Mouse (Mus musculus): ENCODE data around the gene Armcx3. TPM values are rescaled to one million over a fixed set of nuclear protein-coding genes. Genes with fewer than 3 reads are reported as not detected.
A peak's percentile ranks its signal among the peaks of the same experiment; 100 is the strongest.
"Not testable (repeated sequence)": the region's sequence is repeated elsewhere in the genome, so short reads cannot be mapped to it uniquely, and the experiment has no call there.

The Armcx3 gene
- 49.4 and 72.0 TPM in 2 replicates for total RNA-seq (2014; rRNA removed)
- 75.0 and 75.2 TPM in 2 replicates for polyA plus RNA-seq (2015; fragmentation: Nextera tagmentation; extraction: Ambion mirVana)

GRCm38 (mm10) chrX:134756434-134757292, at the start of gene Armcx3:
Gene Armcx3 (plus strand): TSS chrX:134756595.
- Histone ChIP-seq H3K27ac (ENCODE audit: low read depth, low read length) (peak within 1 kb of the TSS; percentile 59), H3K9me3 (ENCODE audit: low read length) (no peaks in the 10 kb centered on the region), H3K4me2 (ENCODE audit: low read depth, low read length, poor library complexity, severe bottlenecking) (peak within 1 kb of the TSS; percentile 44), H3K4me3 (ENCODE audit: low read depth, low read length) (peak within 1 kb of the TSS; percentile 57), H3K4me1 (ENCODE audit: insufficient read depth, low read length) (no peaks in the 10 kb centered on the region), H3K27me3 (ENCODE audit: insufficient read depth, low read length) (no peaks in the 10 kb centered on the region), H3K9ac (replicated peaks; ENCODE audit: low read length, poor library complexity, severe bottlenecking) (peak within 1 kb of the TSS; percentile 57), H3K36me3 (ENCODE audit: insufficient read depth, low read length) (no peaks in the 10 kb centered on the region)
- peak; percentile 82 for DNase-seq (ENCODE audit: low spot score)
- peak; percentile 91 for ATAC-seq (ENCODE audit: low FRiP score)
- 24% methylated on average over 35 of the region's 46 CpGs for WGBS
- no peak for TF ChIP-seq CTCF (IDR thresholded peaks at IDR 0.05)

- Histone ChIP-seq H3K9ac (replicated peaks; ENCODE audit: low read length, poor library complexity, severe bottlenecking) (no peak overlapping the region), H3K9me3 (ENCODE audit: low read length) (no peaks in the 10 kb centered on the region), H3K4me1 (ENCODE audit: insufficient read depth, low read length) (no peaks in the 10 kb centered on the region), H3K27ac (ENCODE audit: low read depth, low read length) (peak overlapping the region; percentile 18; the same call in 1 of the 2 replicates), H3K27me3 (ENCODE audit: insufficient read depth, low read length) (no peaks in the 10 kb centered on the region), H3K4me2 (ENCODE audit: low read depth, low read length, poor library complexity, severe bottlenecking) (no peak overlapping the region), H3K36me3 (ENCODE audit: insufficient read depth, low read length) (peaks cover 6% of the 10 kb centered on the region; the same call in 1 of the 2 replicates), H3K4me3 (ENCODE audit: low read depth, low read length) (no peak overlapping the region)
- no peak for TF ChIP-seq CTCF (IDR thresholded peaks at IDR 0.05)
- peak; percentile 2 for DNase-seq (ENCODE audit: low spot score)
- no peak for ATAC-seq (ENCODE audit: low FRiP score)
- 46% methylated on average over 3 of the region's 3 CpGs for WGBS
These were observed 39.5 kb upstream of the Armcx3 start for GRCm38 (mm10) chrX:134716863-134717262.

- ATAC-seq (ENCODE audit: low FRiP score) = peak; percentile 94
- H3K4me1 ChIP-seq (ENCODE audit: insufficient read depth, low read length) = no peaks in the 10 kb centered on the region
- 15% methylated on average over 16 of the region's 16 CpGs for WGBS
These were observed 38.6 kb upstream of the Armcx3 start, which contains the start of gene Armcx1 for GRCm38 (mm10) chrX:134717752-134718308. Gene Armcx1 (plus strand): TSS chrX:134717963.

GRCm38 (mm10) chrX:134718524-134718923, 37.9 kb upstream of the Armcx3 start:
- DNase-seq (ENCODE audit: low spot score) = peak; percentile 75
- Histone ChIP-seq H3K27me3 (ENCODE audit: insufficient read depth, low read length) (no peaks in the 10 kb centered on the region), H3K36me3 (ENCODE audit: insufficient read depth, low read length) (peaks cover 6% of the 10 kb centered on the region; the same call in 1 of the 2 replicates), H3K27ac (ENCODE audit: low read depth, low read length) (peak overlapping the region; percentile 87), H3K9ac (replicated peaks; ENCODE audit: low read length, poor library complexity, severe bottlenecking) (peak overlapping the region; percentile 57), H3K9me3 (ENCODE audit: low read length) (no peaks in the 10 kb centered on the region), H3K4me2 (ENCODE audit: low read depth, low read length, poor library complexity, severe bottlenecking) (peak overlapping the region; percentile 48), H3K4me1 (ENCODE audit: insufficient read depth, low read length) (no peaks in the 10 kb centered on the region), H3K4me3 (ENCODE audit: low read depth, low read length) (peak overlapping the region; percentile 45)
- ATAC-seq (ENCODE audit: low FRiP score) = peak; percentile 92
- TF ChIP-seq CTCF (IDR thresholded peaks at IDR 0.05) = no peak
- WGBS = 24% methylated on average over 14 of the region's 14 CpGs

More at GRCm38 (mm10) chrX:134717752-134718308, 38.6 kb upstream of the Armcx3 start, which contains the start of gene Armcx1:
- TF ChIP-seq CTCF (IDR thresholded peaks at IDR 0.05) = peak; percentile 55
- peak within 1 kb of the TSS; percentile 48 for H3K4me2 ChIP-seq (ENCODE audit: low read depth, low read length, poor library complexity, severe bottlenecking)
- H3K27me3 ChIP-seq (ENCODE audit: insufficient read depth, low read length) = no peaks in the 10 kb centered on the region
- H3K36me3 ChIP-seq (ENCODE audit: insufficient read depth, low read length) = peaks cover 6% of the 10 kb centered on the region; the same call in 1 of the 2 replicates
- peak within 1 kb of the TSS; percentile 57 for H3K9ac ChIP-seq (replicated peaks; ENCODE audit: low read length, poor library complexity, severe bottlenecking)
- peak; percentile 88 for DNase-seq (ENCODE audit: low spot score)
- peak within 1 kb of the TSS; percentile 87 for H3K27ac ChIP-seq (ENCODE audit: low read depth, low read length)
- peak within 1 kb of the TSS; percentile 45 for H3K4me3 ChIP-seq (ENCODE audit: low read depth, low read length)
- H3K9me3 ChIP-seq (ENCODE audit: low read length) = no peaks in the 10 kb centered on the region

GRCm38 (mm10) chrX:134723762-134724161, 32.6 kb upstream of the Armcx3 start:
- not testable (repeated sequence) for H3K4me2 ChIP-seq (ENCODE audit: low read depth, low read length, poor library complexity, severe bottlenecking); H3K27me3 ChIP-seq (ENCODE audit: insufficient read depth, low read length); ATAC-seq (ENCODE audit: low FRiP score); H3K27ac ChIP-seq (ENCODE audit: low read depth, low read length); H3K4me1 ChIP-seq (ENCODE audit: insufficient read depth, low read length); H3K9me3 ChIP-seq (ENCODE audit: low read length); DNase-seq (ENCODE audit: low spot score); H3K9ac ChIP-seq (replicated peaks; ENCODE audit: low read length, poor library complexity, severe bottlenecking); H3K36me3 ChIP-seq (ENCODE audit: insufficient read depth, low read length); H3K4me3 ChIP-seq (ENCODE audit: low read depth, low read length)
- 43% methylated on average over 1 of the region's 2 CpGs for WGBS

All from midbrain, postnatal 0 days (tissue).